In the genomic region with DNA sequence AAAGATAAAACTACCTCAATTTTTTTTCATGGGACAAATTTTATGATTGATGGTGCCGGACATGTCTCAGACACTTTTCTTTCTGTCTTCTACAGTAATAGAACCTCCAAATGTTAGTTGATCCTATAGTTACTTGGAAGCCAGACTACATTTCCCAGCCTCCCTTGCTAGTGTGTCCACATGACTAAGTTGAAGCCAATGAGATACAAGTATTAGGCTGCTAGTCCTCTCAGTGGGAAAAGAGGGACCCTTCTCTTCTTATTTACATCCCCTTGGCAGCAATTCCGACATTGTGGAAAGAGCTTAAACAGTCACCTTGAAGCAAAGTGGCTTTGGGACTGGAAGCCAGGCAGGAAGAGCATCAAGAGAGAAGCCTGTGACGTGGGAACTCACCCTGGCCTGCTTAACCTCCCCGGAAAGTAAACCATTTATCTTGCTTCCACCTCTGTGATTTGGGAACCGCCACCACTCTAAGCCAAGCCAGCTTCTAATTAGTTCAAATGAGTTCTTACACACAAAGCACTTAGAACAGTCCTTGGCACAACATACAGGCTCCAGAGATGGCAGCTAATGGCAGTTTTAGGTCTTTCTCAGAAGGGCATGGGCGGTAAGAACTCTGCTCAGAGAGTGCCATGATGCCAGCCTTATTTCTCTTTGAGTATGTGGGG, we compare ENCODE assay signal across 30 mouse cellular contexts.
A peak's percentile ranks its signal among the peaks of the same experiment; 100 is the strongest.
DNase-seq lines count a peak whose midpoint lies in the region; ATAC-seq and TF ChIP-seq lines count a peak whose summit lies in the region.
"Had no signal": no experiment of that assay in that cellular context is flagged by ENCODE, and none has a peak within 500 bp of the region (broad histone marks: within the 10 kb centered on the region; RNA-seq: fewer than 3 reads in every experiment).

No protein-coding gene starts in this region.

- no peak overlapping the region for H3K9ac ChIP-seq in forebrain, embryonic 13.5 days
- H3K9ac ChIP-seq in hindbrain, postnatal 0 days (replicated peaks; ENCODE audit: low read length) = no peak overlapping the region
- H3K9ac ChIP-seq in hindbrain, embryonic 12.5 days = no peak overlapping the region
- H3K9ac ChIP-seq in ES-E14 (ENCODE audit: insufficient read depth, low read depth, low read length, poor library complexity, severe bottlenecking) = no peak overlapping the region
- H3K9ac ChIP-seq in liver, embryonic 12.5 days = no peak overlapping the region
- H3K9ac ChIP-seq: embryonic facial prominence, embryonic 15.5 days; limb, embryonic 12.5 days; lung, embryonic 15.5 days had no signal

- 61% methylated on average over 6 of the region's 6 CpGs for WGBS in forebrain, embryonic 13.5 days
- WGBS in forebrain, embryonic 10.5 days = 73% methylated on average over 6 of the region's 6 CpGs
- 61% methylated on average over 6 of the region's 6 CpGs for WGBS in hindbrain, postnatal 0 days
- 80% methylated on average over 6 of the region's 6 CpGs for WGBS in hindbrain, embryonic 12.5 days
- WGBS in liver, embryonic 12.5 days (ENCODE audit: insufficient replicate concordance) = 53% methylated on average over 6 of the region's 6 CpGs

- TF ChIP-seq CTCF in hindbrain, postnatal 0 days (IDR thresholded peaks at IDR 0.05; ENCODE audit: low read depth) = no peak
- TF ChIP-seq CTCF in brain, embryonic 14.5 days (IDR thresholded peaks at IDR 0.05; ENCODE audit: borderline replicate concordance, extremely low read depth, insufficient read depth, insufficient read length) = no peak

- ATAC-seq in forebrain, embryonic 13.5 days = peak; percentile 70
- ATAC-seq in hindbrain, postnatal 0 days = no peak
- ATAC-seq in hindbrain, embryonic 12.5 days (ENCODE audit: low FRiP score) = no peak
- ATAC-seq in liver, embryonic 12.5 days = no peak
- ATAC-seq: activated CD4-positive, CD25-positive, alpha-beta regulatory T cell, adult 4 months; intestine, embryonic 16.5 days had no signal

- no peaks in the 10 kb centered on the region for H3K36me3 ChIP-seq in forebrain, embryonic 13.5 days (ENCODE audit: poor library complexity, severe bottlenecking)
- H3K36me3 ChIP-seq in forebrain, embryonic 10.5 days (replicated peaks) = no peaks in the 10 kb centered on the region
- no peaks in the 10 kb centered on the region for H3K36me3 ChIP-seq in hindbrain, postnatal 0 days (ENCODE audit: insufficient read depth, low read length)
- no peaks in the 10 kb centered on the region for H3K36me3 ChIP-seq in hindbrain, embryonic 12.5 days
- H3K36me3 ChIP-seq in ES-E14 (ENCODE audit: control insufficient read depth, insufficient read depth, low read length, poor library complexity, severe bottlenecking) = no peaks in the 10 kb centered on the region
- no peaks in the 10 kb centered on the region for H3K36me3 ChIP-seq in liver, embryonic 12.5 days
- H3K36me3 ChIP-seq: embryonic facial prominence, embryonic 10.5 days; embryonic facial prominence, embryonic 15.5 days; limb, embryonic 12.5 days; lung, embryonic 15.5 days; midbrain, embryonic 10.5 days had no signal

- TF ChIP-seq POLR2A in brain, embryonic 14.5 days (IDR thresholded peaks at IDR 0.05; ENCODE audit: borderline replicate concordance, extremely low read depth, insufficient read depth, insufficient read length, poor library complexity, severe bottlenecking) = no peak

- in situ Hi-C loops in ES-E14 (cut with MboI; ENCODE audit: low sequenced_read_pairs in 2 of 2, unreplicated experiment in 2 of 2) = no loop called here

- H3K9me3 ChIP-seq in forebrain, embryonic 13.5 days (replicated peaks) = no peaks in the 10 kb centered on the region
- no peaks in the 10 kb centered on the region for H3K9me3 ChIP-seq in forebrain, embryonic 10.5 days
- H3K9me3 ChIP-seq in hindbrain, postnatal 0 days (ENCODE audit: low read length) = no peaks in the 10 kb centered on the region
- H3K9me3 ChIP-seq in hindbrain, embryonic 12.5 days (replicated peaks) = no peaks in the 10 kb centered on the region
- H3K9me3 ChIP-seq in ES-E14 (ENCODE audit: control insufficient read depth, insufficient read depth, low read depth, low read length) = no peaks in the 10 kb centered on the region
- H3K9me3 ChIP-seq in liver, embryonic 12.5 days (replicated peaks) = no peaks in the 10 kb centered on the region
- H3K9me3 ChIP-seq: embryonic facial prominence, embryonic 10.5 days; embryonic facial prominence, embryonic 15.5 days; limb, embryonic 12.5 days; lung, embryonic 15.5 days; midbrain, embryonic 10.5 days had no signal

- H3K4me2 ChIP-seq in forebrain, embryonic 13.5 days = peak overlapping the region; percentile 24; the same call in 1 of the 2 replicates
- no peak overlapping the region for H3K4me2 ChIP-seq in hindbrain, postnatal 0 days (ENCODE audit: low read depth, low read length)
- no peak overlapping the region for H3K4me2 ChIP-seq in hindbrain, embryonic 12.5 days (replicated peaks)
- H3K4me2 ChIP-seq in liver, embryonic 12.5 days = no peak overlapping the region
- H3K4me2 ChIP-seq: embryonic facial prominence, embryonic 15.5 days; heart, embryonic 11.5 days; limb, embryonic 12.5 days; lung, embryonic 15.5 days had no signal

- peaks cover 4% of the 10 kb centered on the region; the same call in 1 of the 2 replicates for H3K4me1 ChIP-seq in forebrain, embryonic 13.5 days
- H3K4me1 ChIP-seq in forebrain, embryonic 10.5 days = peaks cover 5% of the 10 kb centered on the region
- no peaks in the 10 kb centered on the region for H3K4me1 ChIP-seq in hindbrain, postnatal 0 days (ENCODE audit: insufficient read depth, low read length)
- H3K4me1 ChIP-seq in hindbrain, embryonic 12.5 days = peaks cover 8% of the 10 kb centered on the region
- no peaks in the 10 kb centered on the region; a peak in 1 of 4 replicates for H3K4me1 ChIP-seq in ES-E14 (ENCODE audit: control insufficient read depth in 2 of 2, insufficient read depth in 2 of 2, low read length in 2 of 2, poor library complexity in 1 of 2)
- no peaks in the 10 kb centered on the region for H3K4me1 ChIP-seq in liver, embryonic 12.5 days
- H3K4me1 ChIP-seq: embryonic facial prominence, embryonic 15.5 days; limb, embryonic 12.5 days; lung, embryonic 15.5 days had no signal

- peaks cover 6% of the 10 kb centered on the region for H3K27me3 ChIP-seq in forebrain, embryonic 13.5 days
- H3K27me3 ChIP-seq in forebrain, embryonic 10.5 days (ENCODE audit: poor library complexity, severe bottlenecking) = no peaks in the 10 kb centered on the region
- no peaks in the 10 kb centered on the region for H3K27me3 ChIP-seq in hindbrain, postnatal 0 days (ENCODE audit: insufficient read depth, low read length)
- H3K27me3 ChIP-seq in hindbrain, embryonic 12.5 days = no peaks in the 10 kb centered on the region
- no peaks in the 10 kb centered on the region for H3K27me3 ChIP-seq in liver, embryonic 12.5 days (replicated peaks)
- H3K27me3 ChIP-seq: limb, embryonic 12.5 days; lung, embryonic 15.5 days had no signal

- DNase-seq in forebrain, embryonic 10.5 days (ENCODE audit: extremely low spot score, low spot score) = no peak
- DNase-seq in hindbrain, postnatal 0 days (ENCODE audit: low spot score) = peak; percentile 55
- no peak for DNase-seq in ES-E14 (ENCODE audit: low read depth, low spot score)
- DNase-seq in brain, embryonic 14.5 days (ENCODE audit: low read depth) = peak; percentile 86
- no peak for DNase-seq in cerebellum, adult 9-10 months
- DNase-seq: adrenal gland, adult 2 months; adrenal gland, postnatal 36 days; cerebellum, adult 8-10 months; cerebellum, postnatal 36 days; gastrocnemius, postnatal 25 days; heart, adult 18-20 months; heart, postnatal 36 days; kidney, adult 9 months; kidney, postnatal 14 days; right cerebral cortex, postnatal 4 days; thymus, adult 18-20 months; thymus, postnatal 25 days had no signal

- H3K27ac ChIP-seq in forebrain, embryonic 13.5 days = no peak overlapping the region; the same call in 1 of the 2 replicates
- no peak overlapping the region for H3K27ac ChIP-seq in forebrain, embryonic 10.5 days
- no peak overlapping the region for H3K27ac ChIP-seq in hindbrain, postnatal 0 days
- H3K27ac ChIP-seq in hindbrain, embryonic 12.5 days = no peak overlapping the region
- H3K27ac ChIP-seq in ES-E14 (ENCODE audit: insufficient read depth, low read depth, low read length, poor library complexity, severe bottlenecking) = no peak overlapping the region
- no peak overlapping the region for H3K27ac ChIP-seq in liver, embryonic 12.5 days
- H3K27ac ChIP-seq: embryonic facial prominence, embryonic 10.5 days; embryonic facial prominence, embryonic 15.5 days; left cerebral cortex, adult 2 months; limb, embryonic 12.5 days; lung, embryonic 15.5 days; midbrain, embryonic 10.5 days; stomach, postnatal 0 days had no signal

- no peak overlapping the region for H3K4me3 ChIP-seq in forebrain, embryonic 13.5 days
- H3K4me3 ChIP-seq in forebrain, embryonic 10.5 days = no peak overlapping the region
- H3K4me3 ChIP-seq in hindbrain, postnatal 0 days (ENCODE audit: low read length) = no peak overlapping the region
- H3K4me3 ChIP-seq in hindbrain, embryonic 12.5 days = no peak overlapping the region
- no peak overlapping the region for H3K4me3 ChIP-seq in ES-E14 (ENCODE audit: insufficient read depth in 1 of 2, low read depth in 1 of 2, low read length in 2 of 2, poor library complexity in 1 of 2, severe bottlenecking in 1 of 2)
- no peak overlapping the region for H3K4me3 ChIP-seq in liver, embryonic 12.5 days
- H3K4me3 ChIP-seq: embryonic facial prominence, embryonic 10.5 days; embryonic facial prominence, embryonic 15.5 days; left cerebral cortex, adult 2 months; limb, embryonic 12.5 days; lung, embryonic 15.5 days; midbrain, embryonic 10.5 days had no signal

TF ChIP-seq in ES-E14, 5 proteins besides CTCF, POLR2A, EP300 and RAD21:
- TF ChIP-seq ZC3H11A (IDR thresholded peaks at IDR 0.05; ENCODE audit: borderline replicate concordance, low read depth, low read length) (no peak), HCFC1 (IDR thresholded peaks at IDR 0.05; ENCODE audit: borderline replicate concordance, insufficient read depth, low read length) (peak; percentile 77)

Comparison
In these comparisons a context has a peak if more than half of its experiments do, and no peak if none do; other contexts are left out.
1. DNase-seq: peak in hindbrain, postnatal 0 days (single experiment) and brain, embryonic 14.5 days (single experiment); none in forebrain, embryonic 10.5 days (single experiment), ES-E14 (single experiment) and cerebellum, adult 9-10 months (single experiment).